ENCODE assay signal across 8 mouse cellular contexts in the genomic region with DNA sequence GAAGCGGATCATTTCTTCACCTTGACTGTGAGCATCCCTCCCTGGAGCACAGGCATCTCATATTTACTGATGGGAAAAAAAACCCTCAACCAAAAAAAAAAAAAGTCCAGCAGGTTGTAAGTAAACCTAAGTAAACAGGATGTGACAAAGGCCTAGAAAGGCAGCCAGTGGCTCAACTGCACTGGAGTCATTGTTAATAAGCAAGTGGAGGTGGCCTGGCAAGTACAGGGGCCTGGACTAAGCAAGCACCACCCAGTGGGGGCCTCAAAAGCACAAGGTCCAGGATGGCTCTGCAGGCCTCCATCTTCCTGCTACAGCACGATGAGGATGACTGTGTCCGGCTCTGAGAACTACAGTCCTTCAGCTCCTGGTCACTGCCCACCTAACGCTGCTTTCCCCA.
DNase-seq lines count a peak whose midpoint lies in the region; ATAC-seq and TF ChIP-seq lines count a peak whose summit lies in the region.

No protein-coding gene starts in this region.

- peaks cover 17% of the 10 kb centered on the region for H3K79me2 ChIP-seq in CH12.LX (replicated peaks; ENCODE audit: control insufficient read depth, extremely low read depth, insufficient read depth, poor library complexity, severe bottlenecking)

- peak overlapping the region; percentile 43; the same call in 1 of the 2 replicates for H3K27ac ChIP-seq in intestine, embryonic 14.5 days (ENCODE audit: low read depth)
- H3K27ac ChIP-seq in intestine, postnatal 0 days (ENCODE audit: low read depth, low read length): no peak overlapping the region
- peak overlapping the region; percentile 64 for H3K27ac ChIP-seq in CH12.LX (ENCODE audit: insufficient read depth, low read depth)
- H3K27ac ChIP-seq in forebrain, embryonic 16.5 days (ENCODE audit: low read length): peak overlapping the region; percentile 85
- peak overlapping the region; percentile 72 for H3K27ac ChIP-seq in midbrain, embryonic 15.5 days

- DNase-seq in intestine, embryonic 14.5 days (ENCODE audit: low spot score): no peak
- DNase-seq in CH12.LX (ENCODE audit: extremely low read depth): no peak
- DNase-seq in right cerebral cortex, adult 2 months (ENCODE audit: low spot score in 2 of 2): no peak
- no peak for DNase-seq in cerebellum, adult 8-10 months
- no peak for DNase-seq in lung, postnatal 14 days

- no peak overlapping the region for H3K4me2 ChIP-seq in intestine, embryonic 14.5 days (ENCODE audit: low read length)
- no peak overlapping the region for H3K4me2 ChIP-seq in intestine, postnatal 0 days (replicated peaks; ENCODE audit: low read depth)
- no peak overlapping the region for H3K4me2 ChIP-seq in CH12.LX (ENCODE audit: insufficient read depth, low read depth, poor library complexity, severe bottlenecking)
- no peak overlapping the region for H3K4me2 ChIP-seq in forebrain, embryonic 16.5 days (ENCODE audit: low read length)
- H3K4me2 ChIP-seq in midbrain, embryonic 15.5 days: no peak overlapping the region

- no peak for ATAC-seq in intestine, embryonic 14.5 days (replicated peaks; ENCODE audit: low FRiP score, low TSS enrichment, low read depth)
- no peak for ATAC-seq in intestine, postnatal 0 days
- no peak; the same call in 1 of the 2 replicates for ATAC-seq in forebrain, embryonic 16.5 days
- no peak for ATAC-seq in midbrain, embryonic 15.5 days (replicated peaks)

- no peaks in the 10 kb centered on the region for H3K36me3 ChIP-seq in intestine, embryonic 14.5 days (ENCODE audit: control insufficient read depth, insufficient read depth, low read length)
- no peaks in the 10 kb centered on the region for H3K36me3 ChIP-seq in intestine, postnatal 0 days (ENCODE audit: control insufficient read depth, insufficient read depth)
- peaks cover 8 to 58% of the 10 kb centered on the region in 2 experiments for H3K36me3 ChIP-seq in CH12.LX (replicated peaks in 1 of 2; ENCODE audit: control insufficient read depth in 1 of 2, insufficient read depth in 1 of 2, low read length in 1 of 2)
- H3K36me3 ChIP-seq in forebrain, embryonic 16.5 days (ENCODE audit: control insufficient read depth, insufficient read depth): no peaks in the 10 kb centered on the region
- H3K36me3 ChIP-seq in midbrain, embryonic 15.5 days (replicated peaks): no peaks in the 10 kb centered on the region

- no peak for TF ChIP-seq EP300 in CH12.LX (IDR thresholded peaks at IDR 0.05; ENCODE audit: low read length)

- WGBS in intestine, embryonic 14.5 days: 65% methylated on average over 4 of the region's 4 CpGs
- WGBS in intestine, postnatal 0 days: 43% methylated on average over 4 of the region's 4 CpGs
- 26% methylated on average over 4 of the region's 4 CpGs for WGBS in forebrain, embryonic 16.5 days
- 42% methylated on average over 4 of the region's 4 CpGs for WGBS in midbrain, embryonic 15.5 days

- TF ChIP-seq RAD21 in CH12.LX (IDR thresholded peaks at IDR 0.05; ENCODE audit: low read depth, low read length): no peak

- in situ Hi-C loops in CH12.LX (cut with MboI; ENCODE audit: low pct_ligation_motif_present, low pct_unique_long_range_greater_than_20kb, low sequenced_read_pairs): loop anchor here (10.0 kb wide), 1 partner anchor 56 kb away; no protein-coding TSS in a partner anchor

- peaks cover 23% of the 10 kb centered on the region for H3K4me1 ChIP-seq in intestine, embryonic 14.5 days (replicated peaks; ENCODE audit: control insufficient read depth, insufficient read depth, low read length)
- peaks cover 4% of the 10 kb centered on the region; the same call in 1 of the 2 replicates for H3K4me1 ChIP-seq in intestine, postnatal 0 days (replicated peaks; ENCODE audit: control insufficient read depth, insufficient read depth, low read length)
- H3K4me1 ChIP-seq in CH12.LX (ENCODE audit: control insufficient read depth in 1 of 2, insufficient read depth in 2 of 2): peaks cover 44 to 94% of the 10 kb centered on the region in 2 experiments
- H3K4me1 ChIP-seq in forebrain, embryonic 16.5 days (replicated peaks; ENCODE audit: control insufficient read depth, insufficient read depth, low read length): peaks cover 48% of the 10 kb centered on the region
- H3K4me1 ChIP-seq in midbrain, embryonic 15.5 days: peaks cover 49% of the 10 kb centered on the region

- no peak overlapping the region for H3K4me3 ChIP-seq in intestine, embryonic 14.5 days (ENCODE audit: low read depth, low read length)
- H3K4me3 ChIP-seq in intestine, postnatal 0 days (ENCODE audit: low read depth, low read length): no peak overlapping the region
- H3K4me3 ChIP-seq in CH12.LX (replicated peaks in 1 of 3; ENCODE audit: low read depth in 2 of 3, low read length in 2 of 3, poor library complexity in 1 of 3): peak overlapping the region in 1 of 3 experiments; percentile 24
- H3K4me3 ChIP-seq in forebrain, embryonic 16.5 days (replicated peaks; ENCODE audit: low read length): no peak overlapping the region
- H3K4me3 ChIP-seq in midbrain, embryonic 15.5 days: no peak overlapping the region

- no peak for TF ChIP-seq POLR2A in CH12.LX (IDR thresholded peaks at IDR 0.05; ENCODE audit: low read depth, low read length)

- H3K9me3 ChIP-seq in intestine, embryonic 14.5 days (ENCODE audit: control insufficient read depth, low read length): no peaks in the 10 kb centered on the region
- no peaks in the 10 kb centered on the region for H3K9me3 ChIP-seq in intestine, postnatal 0 days (ENCODE audit: control insufficient read depth)
- H3K9me3 ChIP-seq in CH12.LX (replicated peaks; ENCODE audit: low read length): no peaks in the 10 kb centered on the region
- H3K9me3 ChIP-seq in forebrain, embryonic 16.5 days (ENCODE audit: control insufficient read depth, low read length): no peaks in the 10 kb centered on the region
- no peaks in the 10 kb centered on the region for H3K9me3 ChIP-seq in midbrain, embryonic 15.5 days

- dilution Hi-C loops in CH12.LX (cut with MboI; ENCODE audit: extremely low pct_ligation_motif_present, extremely low pct_unique_long_range_greater_than_20kb, low sequenced_read_pairs): no loop called here

- TF ChIP-seq CTCF in intestine, postnatal 0 days (IDR thresholded peaks at IDR 0.05; ENCODE audit: low read depth): no peak
- no peak for TF ChIP-seq CTCF in CH12.LX (conservative IDR thresholded peaks at IDR 0.05 in 1 of 2, IDR thresholded peaks at IDR 0.05 in 1 of 2; ENCODE audit: low read depth in 2 of 2, low read length in 2 of 2)

- H3K27me3 ChIP-seq in intestine, embryonic 14.5 days (replicated peaks; ENCODE audit: control insufficient read depth, insufficient read depth, low read length): no peaks in the 10 kb centered on the region
- no peaks in the 10 kb centered on the region for H3K27me3 ChIP-seq in intestine, postnatal 0 days (replicated peaks; ENCODE audit: control insufficient read depth, insufficient read depth, low read length)
- no peaks in the 10 kb centered on the region for H3K27me3 ChIP-seq in CH12.LX (replicated peaks)
- H3K27me3 ChIP-seq in forebrain, embryonic 16.5 days (replicated peaks; ENCODE audit: control insufficient read depth, insufficient read depth, low read length): no peaks in the 10 kb centered on the region
- no peaks in the 10 kb centered on the region for H3K27me3 ChIP-seq in midbrain, embryonic 15.5 days (replicated peaks)

- H3K9ac ChIP-seq in intestine, embryonic 14.5 days (ENCODE audit: low read length): no peak overlapping the region
- no peak overlapping the region for H3K9ac ChIP-seq in intestine, postnatal 0 days (ENCODE audit: low read depth, low read length)
- peak overlapping the region; percentile 43; the same call in 1 of the 2 replicates for H3K9ac ChIP-seq in CH12.LX (ENCODE audit: insufficient read depth, low read depth)
- peak overlapping the region; percentile 12; the same call in 1 of the 2 replicates for H3K9ac ChIP-seq in forebrain, embryonic 16.5 days (replicated peaks; ENCODE audit: low read depth, low read length)
- H3K9ac ChIP-seq in midbrain, embryonic 15.5 days: no peak overlapping the region

TF ChIP-seq in CH12.LX, 34 proteins besides CTCF, POLR2A, EP300 and RAD21:
- TF ChIP-seq POLR2AphosphoS2 (IDR thresholded peaks at IDR 0.05; ENCODE audit: low read depth, low read length) (no peak), ZNF384 (IDR thresholded peaks at IDR 0.05; ENCODE audit: low read depth, low read length) (peak; percentile 72; the same call in 1 of the 2 replicates), SMC3 (IDR thresholded peaks at IDR 0.05; ENCODE audit: low read depth, low read length) (no peak)
TF ChIP-seq in CH12.LX: peak in this region for 1.

Comparison
In these comparisons a context has a peak if more than half of its experiments do, and no peak if none do; other contexts are left out.
1. H3K9ac ChIP-seq: peak in CH12.LX (single experiment) and forebrain, embryonic 16.5 days (single experiment); none in intestine, embryonic 14.5 days (single experiment), intestine, postnatal 0 days (single experiment) and midbrain, embryonic 15.5 days (single experiment).